ENCODE assay signal across 22 mouse cellular contexts in genomic region chr7:112836076-112836475, GRCm38 (mm10).
DNase-seq lines count a peak whose midpoint lies in the region; ATAC-seq lines count a peak whose summit lies in the region.
"Had no signal": no experiment of that assay in that cellular context is flagged by ENCODE, and none has a peak within 500 bp of the region (broad histone marks: within the 10 kb centered on the region; RNA-seq: fewer than 3 reads in every experiment).

No protein-coding gene starts in this region.

- peaks cover 12% of the 10 kb centered on the region; the same call in 1 of the 2 replicates for H3K36me3 ChIP-seq in forebrain, embryonic 12.5 days (replicated peaks)
- H3K36me3 ChIP-seq in forebrain, embryonic 10.5 days (replicated peaks): peaks cover 27% of the 10 kb centered on the region
- H3K36me3 ChIP-seq in forebrain, embryonic 15.5 days: no peaks in the 10 kb centered on the region; the same call in 1 of the 2 replicates
- H3K36me3 ChIP-seq in midbrain, embryonic 14.5 days (ENCODE audit: control insufficient read depth, insufficient read depth, low read length): no peaks in the 10 kb centered on the region

- H3K27me3 ChIP-seq in forebrain, embryonic 12.5 days: no peaks in the 10 kb centered on the region
- H3K27me3 ChIP-seq in forebrain, embryonic 10.5 days (ENCODE audit: poor library complexity, severe bottlenecking): peaks cover 9% of the 10 kb centered on the region; the same call in 1 of the 2 replicates
- no peaks in the 10 kb centered on the region for H3K27me3 ChIP-seq in forebrain, embryonic 15.5 days
- H3K27me3 ChIP-seq in midbrain, embryonic 14.5 days (ENCODE audit: control insufficient read depth, insufficient read depth, low read length): no peaks in the 10 kb centered on the region
- H3K27me3 ChIP-seq: embryonic facial prominence, embryonic 15.5 days; heart, embryonic 12.5 days; limb, embryonic 12.5 days had no signal

- no peak overlapping the region for H3K4me3 ChIP-seq in forebrain, embryonic 12.5 days (replicated peaks)
- no peak overlapping the region for H3K4me3 ChIP-seq in forebrain, embryonic 10.5 days
- H3K4me3 ChIP-seq in forebrain, embryonic 15.5 days: no peak overlapping the region
- H3K4me3 ChIP-seq in midbrain, embryonic 14.5 days (replicated peaks; ENCODE audit: low read depth, low read length): no peak overlapping the region
- H3K4me3 ChIP-seq: embryonic facial prominence, embryonic 15.5 days; heart, embryonic 12.5 days; limb, embryonic 12.5 days had no signal

- no peak for DNase-seq in forebrain, embryonic 10.5 days (ENCODE audit: extremely low spot score, low spot score)
- DNase-seq in left cerebral cortex, postnatal 4 days: peak; percentile 48
- no peak for DNase-seq in left cerebral cortex, adult 8-10 months (ENCODE audit: low spot score in 2 of 2)
- DNase-seq in midbrain, embryonic 14.5 days: no peak
- DNase-seq in ovary, postnatal 10 days (ENCODE audit: low spot score): no peak
- DNase-seq: cerebellum, adult 11-12 months; gastrocnemius, postnatal 14 days; heart, adult 18-20 months; heart, postnatal 10 days; kidney, adult 11 months; liver, postnatal 0 days; thymus, adult 2 months had no signal

- peaks cover 42% of the 10 kb centered on the region for H3K4me1 ChIP-seq in forebrain, embryonic 12.5 days
- H3K4me1 ChIP-seq in forebrain, embryonic 10.5 days: peaks cover 66% of the 10 kb centered on the region
- H3K4me1 ChIP-seq in forebrain, embryonic 15.5 days: peaks cover 33% of the 10 kb centered on the region
- H3K4me1 ChIP-seq in midbrain, embryonic 14.5 days (ENCODE audit: control insufficient read depth, insufficient read depth, low read length): peaks cover 24% of the 10 kb centered on the region

- H3K9ac ChIP-seq in forebrain, embryonic 12.5 days: no peak overlapping the region
- no peak overlapping the region for H3K9ac ChIP-seq in forebrain, embryonic 15.5 days (replicated peaks)
- no peak overlapping the region for H3K9ac ChIP-seq in midbrain, embryonic 14.5 days (replicated peaks; ENCODE audit: low read length)
- H3K9ac ChIP-seq: embryonic facial prominence, embryonic 15.5 days; heart, embryonic 12.5 days; limb, embryonic 12.5 days; liver, postnatal 0 days had no signal

- 0 out of 2 replicates have a peak, but pooled peaks cover 7% of the 10 kb centered on the region for H3K9me3 ChIP-seq in forebrain, embryonic 12.5 days
- peaks cover 9% of the 10 kb centered on the region; the same call in 1 of the 2 replicates for H3K9me3 ChIP-seq in forebrain, embryonic 10.5 days
- H3K9me3 ChIP-seq in forebrain, embryonic 15.5 days: no peaks in the 10 kb centered on the region; the same call in 1 of the 2 replicates
- peaks cover 3% of the 10 kb centered on the region; the same call in 1 of the 2 replicates for H3K9me3 ChIP-seq in midbrain, embryonic 14.5 days (ENCODE audit: control insufficient read depth, low read length)
- H3K9me3 ChIP-seq: embryonic facial prominence, embryonic 15.5 days; limb, embryonic 12.5 days had no signal

- H3K4me2 ChIP-seq in forebrain, embryonic 12.5 days: no peak overlapping the region
- H3K4me2 ChIP-seq in forebrain, embryonic 15.5 days (replicated peaks): no peak overlapping the region
- H3K4me2 ChIP-seq in midbrain, embryonic 14.5 days (ENCODE audit: low read length): no peak overlapping the region
- H3K4me2 ChIP-seq: embryonic facial prominence, embryonic 15.5 days; heart, embryonic 12.5 days; limb, embryonic 12.5 days; liver, embryonic 11.5 days had no signal

- intact Hi-C loops in left cerebral cortex, postnatal 4 days (cut with DNase I): no loop called here

- WGBS in forebrain, embryonic 12.5 days: 73% methylated on average over 9 of the region's 9 CpGs
- WGBS in forebrain, embryonic 10.5 days: 94% methylated on average over 9 of the region's 9 CpGs
- WGBS in forebrain, embryonic 15.5 days: 34% methylated on average over 9 of the region's 9 CpGs
- WGBS in midbrain, embryonic 14.5 days: 71% methylated on average over 9 of the region's 9 CpGs

- ATAC-seq in forebrain, embryonic 12.5 days (ENCODE audit: low FRiP score): no peak
- ATAC-seq in forebrain, embryonic 15.5 days (replicated peaks): no peak
- ATAC-seq in midbrain, embryonic 14.5 days (ENCODE audit: low FRiP score, low TSS enrichment): no peak
- no peak for ATAC-seq in granulocyte monocyte progenitor cell, adult 5-6 weeks (replicated peaks; ENCODE audit: poor library complexity, severe bottlenecking)
- ATAC-seq: CD4-positive, CD25-positive, alpha-beta regulatory T cell, adult 4 months; liver, postnatal 0 days; lung, postnatal 0 days had no signal

- H3K27ac ChIP-seq in forebrain, embryonic 12.5 days: 0 out of 2 replicates have a peak overlapping the region, but pooled peaks have one; percentile 46
- H3K27ac ChIP-seq in forebrain, embryonic 10.5 days: no peak overlapping the region
- H3K27ac ChIP-seq in forebrain, embryonic 15.5 days (replicated peaks): peak overlapping the region; percentile 55
- peak overlapping the region; percentile 55 for H3K27ac ChIP-seq in midbrain, embryonic 14.5 days (replicated peaks; ENCODE audit: low read depth, low read length)
- H3K27ac ChIP-seq: embryonic facial prominence, embryonic 15.5 days; limb, embryonic 12.5 days; macrophage had no signal
